Mouse (Mus musculus): ENCODE measurements around the gene Tox2. TPM values are rescaled to one million over a fixed set of nuclear protein-coding genes. Genes with fewer than 3 reads are reported as not detected.

The Tox2 gene
- total RNA-seq, 2 experiments from 2014 or later, result 19.1 to 21.1 TPM

DNA sequence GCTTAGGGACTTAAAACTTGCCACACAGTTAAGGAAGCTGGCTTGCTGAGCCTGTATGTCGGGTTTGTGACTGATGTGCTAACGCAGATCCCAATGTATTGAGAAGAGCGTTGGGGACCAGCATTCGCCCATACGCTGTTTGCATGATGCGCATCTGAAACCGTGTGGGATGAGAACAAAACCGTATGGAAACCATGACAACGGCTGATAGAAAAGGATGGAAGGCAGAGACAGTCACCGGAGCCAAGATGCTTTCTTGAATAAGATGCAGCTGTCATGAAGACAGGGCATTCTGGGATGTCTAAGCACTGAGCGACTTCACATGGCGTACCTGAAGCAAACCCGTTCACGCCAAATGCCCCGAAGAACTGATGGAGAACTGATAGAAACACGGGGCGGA lies 106.5 kb downstream of the Tox2 start:
- DNase-seq (ENCODE audit: low spot score in 2 of 2), result peak; percentile 24 to 60

DNA sequence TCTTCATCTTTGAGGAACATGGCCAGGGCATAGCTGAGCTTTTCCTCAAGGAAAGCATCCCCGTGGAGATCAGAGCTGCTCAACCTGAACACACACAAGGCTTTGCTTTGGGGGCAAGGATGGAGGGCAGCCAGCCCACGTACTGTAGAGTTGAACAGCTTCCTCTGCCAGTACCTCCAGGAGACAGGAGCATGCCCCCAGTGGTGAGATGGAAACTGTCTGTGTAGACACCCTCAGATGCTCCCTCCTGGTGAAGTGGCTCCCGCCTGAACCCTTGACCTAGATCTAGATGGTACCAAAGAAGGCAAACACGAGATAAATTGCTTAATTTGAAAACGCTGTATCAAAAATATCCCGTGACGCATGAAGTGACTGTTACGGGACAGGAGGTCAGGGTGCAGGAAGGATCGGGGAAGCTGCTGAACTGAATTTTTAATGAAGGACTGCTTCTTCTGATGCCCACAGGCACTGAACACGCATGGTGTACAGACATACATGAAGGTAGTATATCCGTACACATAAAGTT lies 107.3 kb downstream of the Tox2 start:
- no peak for DNase-seq (ENCODE audit: low spot score in 2 of 2)

DNA sequence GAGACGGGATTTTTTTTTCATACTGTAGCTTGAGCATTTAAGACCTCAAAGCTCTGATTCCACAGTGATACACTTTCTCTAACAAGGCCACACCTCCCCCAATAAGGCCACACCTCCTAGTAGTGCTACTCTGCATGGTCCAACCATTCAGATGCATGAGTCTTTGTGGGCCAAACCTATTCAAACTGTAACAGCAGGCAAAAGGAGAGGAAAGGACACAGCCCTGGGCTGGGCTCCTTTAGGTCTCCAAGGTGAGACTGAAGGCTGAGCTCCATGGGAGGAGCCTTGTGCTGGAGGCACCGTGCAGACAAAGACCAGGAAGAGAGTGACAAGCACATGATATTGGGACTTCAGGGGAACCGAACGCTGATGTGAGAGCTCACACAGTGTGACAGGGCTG lies 114.4 kb downstream of the Tox2 start:
- no peak for DNase-seq (ENCODE audit: low spot score in 2 of 2)

DNA sequence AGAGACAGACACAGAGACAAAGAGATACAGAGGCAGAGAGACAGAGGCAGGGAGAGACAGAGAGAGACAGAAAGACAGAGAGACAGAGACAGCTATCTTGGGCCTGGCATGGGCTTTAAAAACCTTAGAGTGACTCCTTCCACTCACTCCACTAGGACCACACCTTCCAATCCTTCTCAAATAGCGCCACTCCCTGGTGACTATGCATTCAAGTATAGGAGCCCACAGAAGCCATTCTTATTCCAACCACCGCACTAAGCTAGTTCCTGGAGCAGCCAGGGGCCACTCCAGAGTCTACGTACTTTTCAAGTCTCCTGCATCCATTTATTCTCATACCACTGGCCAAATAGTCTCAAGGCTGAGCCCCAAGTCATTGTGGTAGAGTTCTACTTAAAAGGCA lies 115.9 kb downstream of the Tox2 start:
- DNase-seq (ENCODE audit: low spot score in 2 of 2), result no peak

DNA sequence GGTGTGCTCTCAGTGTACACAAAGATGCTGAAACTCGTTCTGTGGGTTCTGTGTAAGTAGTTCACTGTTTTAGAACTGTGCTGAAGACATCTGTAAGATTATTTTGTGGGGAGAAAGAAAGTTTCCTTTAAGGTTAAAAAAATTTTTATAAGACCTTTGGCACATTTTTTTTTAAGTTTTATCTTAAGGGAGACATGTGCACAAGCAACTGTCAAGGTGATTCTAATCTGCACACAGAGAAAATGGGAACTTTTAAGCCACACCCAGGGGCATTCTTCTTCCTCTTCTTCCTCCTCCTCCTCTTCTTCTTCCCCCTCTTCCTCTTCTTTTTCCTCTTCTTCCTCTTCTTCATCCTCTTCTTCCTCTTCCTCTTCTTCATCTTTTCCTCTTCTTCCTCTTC lies 120.2 kb downstream of the Tox2 start:
- DNase-seq (ENCODE audit: low spot score in 2 of 2), result no peak

DNA sequence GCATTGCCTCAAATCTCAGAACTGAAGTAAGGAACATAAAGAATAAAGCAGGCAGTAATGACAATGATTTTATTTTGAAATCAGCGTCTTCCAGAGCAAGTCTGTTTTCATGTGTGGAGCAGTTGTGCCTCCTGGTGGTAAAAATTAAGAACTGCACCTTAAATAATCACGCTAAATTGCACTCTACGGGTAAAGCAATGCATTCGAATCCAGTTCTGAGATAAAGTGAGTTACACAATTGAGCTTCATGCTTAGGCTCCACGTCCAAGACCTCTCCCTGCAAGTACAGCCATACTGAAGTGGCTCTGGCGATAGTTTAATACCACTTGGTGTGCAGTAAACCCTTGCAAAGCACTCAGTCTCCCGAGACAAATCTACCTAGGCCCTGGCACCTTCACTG lies 127.8 kb downstream of the Tox2 start:
- peak; percentile 49 to 80 for DNase-seq (ENCODE audit: low spot score in 2 of 2)

DNA sequence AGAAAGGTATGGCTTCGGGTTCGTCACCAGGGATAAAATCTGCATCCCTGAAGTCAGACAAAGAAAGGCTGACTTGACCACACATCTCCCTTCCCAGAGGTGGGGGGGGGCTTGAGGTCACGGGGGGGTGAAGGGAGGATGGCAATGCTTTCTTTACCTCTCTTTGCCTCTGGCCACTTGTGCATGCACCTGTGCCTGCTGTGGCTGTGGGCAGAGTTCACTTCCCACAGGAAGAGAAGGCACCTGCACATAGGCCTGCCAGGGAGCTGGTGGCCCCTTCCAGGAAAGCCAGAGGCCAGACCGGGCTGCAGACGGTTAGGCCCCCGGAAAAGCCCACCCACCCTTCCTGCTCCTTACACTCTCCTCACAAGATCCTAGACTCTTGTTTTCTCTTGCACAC lies 128.5 kb downstream of the Tox2 start:
- DNase-seq (ENCODE audit: low spot score in 2 of 2), result no peak

DNA sequence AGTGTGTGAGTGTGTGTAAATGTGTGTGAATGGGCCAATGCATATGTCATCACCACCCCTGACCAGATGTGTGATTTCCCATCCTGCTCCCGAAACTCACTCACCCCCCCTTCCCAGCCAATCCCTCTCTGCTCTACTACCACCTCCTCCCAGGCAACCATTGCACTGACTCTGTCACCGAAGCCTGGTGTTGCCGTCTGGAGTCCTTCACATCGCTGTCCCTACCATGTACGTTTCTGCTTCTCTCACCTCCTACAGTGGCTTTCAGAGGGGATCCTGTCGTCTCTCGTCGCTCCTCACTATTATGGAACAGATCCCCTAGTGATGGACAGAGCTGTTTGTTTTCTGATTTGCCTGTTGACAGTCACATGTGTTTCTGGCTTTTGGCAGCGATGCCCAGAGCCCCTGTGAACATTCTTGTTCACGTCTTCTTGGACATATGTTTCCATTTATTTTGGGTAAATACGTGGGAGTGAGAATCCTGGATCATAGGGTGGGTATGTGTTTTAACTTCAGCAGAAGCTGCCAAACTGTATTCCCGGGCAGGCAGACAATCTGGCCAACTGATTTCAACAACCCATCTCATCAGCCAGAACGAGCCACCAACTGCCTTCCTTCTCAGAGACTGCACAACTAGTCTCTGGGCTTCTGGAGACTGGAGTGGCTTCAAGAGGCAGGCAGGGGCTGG lies 129.6 kb downstream of the Tox2 start:
- DNase-seq (ENCODE audit: low spot score in 2 of 2), result peak; percentile 25 to 72

DNA sequence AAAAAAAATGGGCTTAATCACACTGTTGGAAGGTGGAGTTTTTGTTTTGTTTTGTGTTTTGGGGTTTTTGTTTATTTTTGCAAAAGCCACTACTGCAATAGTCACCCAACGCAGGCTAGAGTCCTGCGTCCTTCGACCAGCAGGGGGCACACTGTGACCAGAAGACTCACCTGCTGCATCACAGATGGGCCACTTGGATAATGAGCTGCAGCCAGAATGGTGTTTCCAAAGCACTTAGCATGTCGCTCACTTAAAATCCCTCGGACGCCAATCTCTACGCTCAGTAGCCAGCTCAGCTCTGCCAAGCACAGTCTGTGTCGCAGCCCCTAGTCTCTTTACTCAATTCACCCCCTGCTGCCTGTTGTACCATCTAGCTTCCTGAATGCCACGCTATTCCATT lies 137.3 kb downstream of the Tox2 start:
- peak; percentile 61 to 74 for DNase-seq (ENCODE audit: low spot score in 2 of 2)

DNA sequence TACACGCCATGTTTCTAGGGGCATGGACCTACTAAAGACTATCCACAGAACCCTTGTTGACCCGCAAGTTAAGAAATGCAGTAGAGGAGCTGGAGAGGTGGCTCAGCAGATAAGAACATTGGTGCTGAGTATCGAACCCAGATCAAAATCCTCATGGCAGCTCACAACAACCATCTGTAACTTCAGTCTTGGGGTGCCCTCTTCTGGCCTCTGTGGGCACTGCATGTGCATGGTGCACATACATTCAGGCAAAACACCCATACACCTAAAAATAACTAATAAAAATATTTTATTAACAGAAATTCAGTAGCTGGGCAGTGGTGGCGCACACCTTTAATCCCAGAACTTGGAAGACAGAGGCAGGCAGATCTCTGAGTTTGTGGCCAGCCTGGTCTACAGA lies 140.7 kb downstream of the Tox2 start:
- no peak for DNase-seq (ENCODE audit: low spot score in 2 of 2)

DNA sequence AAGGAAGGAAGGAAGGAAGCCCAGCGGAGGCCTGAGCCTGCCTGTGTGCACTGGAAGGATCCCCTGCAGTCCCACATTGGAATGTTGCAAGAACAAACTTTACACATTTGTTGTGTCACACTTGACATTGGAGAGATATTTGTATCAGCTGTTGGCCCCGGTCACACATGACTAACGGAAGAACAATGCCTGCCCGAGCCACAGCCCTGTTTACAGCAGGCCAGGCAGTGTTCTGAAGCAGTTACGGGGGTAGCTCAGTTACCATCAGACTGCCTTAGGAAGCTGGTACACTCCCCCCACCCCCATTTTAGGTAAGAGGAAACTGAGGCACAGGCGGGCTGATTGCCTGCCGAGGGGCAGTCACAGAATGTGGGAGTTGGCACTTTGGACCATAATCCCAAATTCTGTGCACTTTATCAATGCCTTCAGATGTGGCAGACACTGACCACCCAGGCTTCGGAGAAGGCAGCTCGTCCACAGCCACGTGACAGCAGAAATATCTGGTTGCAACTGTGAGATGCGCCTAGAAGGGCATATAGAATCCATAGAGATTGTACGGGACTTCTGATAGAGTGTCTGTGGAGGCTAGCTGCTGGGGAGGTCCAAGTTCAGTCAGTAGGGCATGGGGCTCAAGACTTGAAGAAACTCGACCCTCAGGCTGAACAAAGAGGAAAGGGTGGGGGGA lies 142.2 kb downstream of the Tox2 start:
- DNase-seq (ENCODE audit: low spot score in 2 of 2), result no peak

DNA sequence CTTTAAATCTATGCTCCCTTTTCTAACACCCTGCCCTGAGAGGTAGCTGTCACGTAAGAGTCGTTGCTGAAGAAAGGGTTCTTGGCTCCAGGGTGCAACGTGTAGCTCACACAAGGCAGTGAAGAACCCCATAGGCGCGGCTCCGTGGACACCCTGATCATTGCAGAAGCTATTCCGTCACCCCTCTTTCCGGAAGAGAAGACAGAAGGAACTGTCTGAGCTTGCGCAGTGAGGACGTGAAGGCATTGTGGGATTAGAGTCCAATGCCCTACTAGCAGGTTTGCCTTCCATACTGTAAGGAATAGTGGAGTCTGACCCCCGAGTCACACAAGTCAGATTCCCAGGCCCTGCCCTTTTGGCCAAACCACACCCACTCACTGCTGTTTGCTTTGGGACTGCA lies 143.6 kb downstream of the Tox2 start:
- no peak for DNase-seq (ENCODE audit: low spot score in 2 of 2)

DNA sequence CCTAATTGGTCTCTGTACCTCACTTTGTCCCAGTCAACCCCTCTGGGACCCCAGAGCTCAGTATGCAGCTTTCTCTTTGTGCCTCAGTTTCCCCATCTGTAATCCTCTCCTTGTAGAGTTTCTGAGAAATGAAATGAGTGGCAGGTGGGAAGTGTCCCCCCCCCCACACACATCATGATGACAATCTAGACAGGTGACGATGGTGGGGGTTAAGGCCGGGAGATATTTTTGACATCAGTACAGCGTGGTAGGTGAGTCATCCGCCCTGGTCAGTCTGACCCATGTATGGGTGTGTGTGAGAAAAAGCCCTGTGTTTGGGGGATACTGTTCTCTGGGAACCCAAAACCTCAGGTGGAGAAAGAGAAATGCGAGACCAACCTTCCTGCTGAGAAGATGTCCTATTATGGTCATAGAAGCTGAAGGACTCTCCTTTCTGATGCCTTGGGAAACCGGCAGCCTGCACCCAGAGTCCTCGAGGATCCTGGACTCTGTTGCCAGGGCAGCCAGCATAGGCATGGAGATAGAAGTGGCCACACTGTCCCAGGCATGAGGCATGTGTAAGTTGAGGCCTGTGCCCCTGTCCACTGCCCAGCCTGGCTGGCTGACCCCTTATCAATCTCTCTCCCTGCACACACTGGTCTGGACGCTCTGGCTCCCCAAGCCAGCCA lies 144.7 kb downstream of the Tox2 start:
- DNase-seq (ENCODE audit: low spot score in 2 of 2), result no peak

DNA sequence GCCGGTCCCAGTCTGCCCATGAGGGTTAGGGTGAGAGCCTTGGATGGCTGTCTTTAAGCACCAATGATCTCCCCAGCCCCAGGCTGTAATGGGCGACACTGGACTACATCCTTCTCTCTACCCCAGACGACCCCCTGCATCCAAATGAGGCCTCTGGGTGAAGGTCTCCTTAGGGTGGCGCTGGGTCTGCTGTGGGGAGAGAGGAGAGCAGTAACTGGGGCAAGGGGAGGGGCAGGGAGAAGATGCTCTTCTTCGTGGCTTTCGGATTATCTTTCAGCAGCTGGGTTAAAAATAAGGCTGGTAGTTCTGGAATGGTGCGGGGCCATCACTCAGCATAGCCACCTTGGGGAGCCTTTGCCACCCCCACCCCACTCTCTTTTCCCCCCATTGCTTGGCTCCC lies 145.8 kb downstream of the Tox2 start:
- no peak for DNase-seq (ENCODE audit: low spot score in 2 of 2)

DNA sequence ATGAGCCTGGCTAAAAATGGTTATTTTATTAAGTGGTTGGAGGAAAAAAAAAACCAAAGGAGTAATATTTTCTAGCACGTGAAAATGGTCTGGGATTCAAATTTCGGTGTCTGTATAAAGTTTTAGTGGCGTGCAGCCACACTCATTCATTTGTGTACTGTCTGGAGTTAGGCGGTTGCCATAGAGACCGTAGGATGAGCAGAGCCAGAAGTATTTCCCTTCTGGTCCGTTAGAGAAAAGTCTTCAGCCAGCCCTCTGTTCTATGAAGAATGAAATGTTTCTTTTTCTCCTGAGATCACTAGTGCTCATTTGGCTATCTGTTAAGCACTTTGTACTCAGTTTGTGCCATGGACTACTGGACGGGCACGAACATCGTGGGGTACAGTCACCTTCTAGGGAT lies 146.5 kb downstream of the Tox2 start:
- DNase-seq (ENCODE audit: low spot score in 2 of 2), result peak; percentile 6 to 25

DNA sequence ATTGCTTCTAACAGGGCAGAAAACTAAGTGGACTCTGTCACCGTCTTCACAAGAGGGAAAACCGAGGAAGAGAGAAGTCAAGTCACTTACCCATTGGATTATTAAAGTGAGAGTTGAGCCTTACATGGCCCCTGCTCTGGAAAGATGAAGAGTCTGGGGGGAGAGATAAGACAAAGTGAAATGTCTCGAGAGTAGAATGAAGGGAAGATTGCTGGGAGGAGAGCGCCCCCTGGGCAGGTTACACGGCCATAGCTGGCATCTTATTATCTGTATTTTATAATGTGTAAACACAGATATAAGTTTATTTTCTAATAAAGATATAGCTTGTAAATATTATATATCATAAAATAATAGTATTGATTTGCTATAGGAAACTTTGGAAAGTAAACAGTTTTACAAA lies 147.5 kb downstream of the Tox2 start:
- DNase-seq (ENCODE audit: low spot score in 2 of 2), result no peak

DNA sequence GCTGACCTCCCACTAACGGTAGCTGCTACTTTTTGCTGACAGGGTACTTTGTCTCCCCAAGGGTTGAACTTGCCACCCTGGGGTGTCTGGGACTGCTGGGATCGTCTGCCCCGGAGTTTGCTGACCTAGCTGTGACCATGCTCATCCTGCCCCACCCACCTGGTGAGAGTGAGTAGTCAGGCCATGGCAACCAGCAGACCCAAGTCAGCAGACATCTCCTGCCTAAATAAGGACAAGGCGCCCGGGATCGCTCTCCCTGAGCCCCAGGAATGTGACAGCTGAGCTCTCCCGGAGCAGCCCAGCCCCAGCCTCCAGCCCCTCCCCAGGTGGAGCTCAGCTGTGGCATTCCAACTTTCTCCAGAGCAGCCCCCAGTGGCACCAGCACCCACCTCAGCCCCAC lies 150.8 kb downstream of the Tox2 start:
- no peak for DNase-seq (ENCODE audit: low spot score in 2 of 2)

DNA sequence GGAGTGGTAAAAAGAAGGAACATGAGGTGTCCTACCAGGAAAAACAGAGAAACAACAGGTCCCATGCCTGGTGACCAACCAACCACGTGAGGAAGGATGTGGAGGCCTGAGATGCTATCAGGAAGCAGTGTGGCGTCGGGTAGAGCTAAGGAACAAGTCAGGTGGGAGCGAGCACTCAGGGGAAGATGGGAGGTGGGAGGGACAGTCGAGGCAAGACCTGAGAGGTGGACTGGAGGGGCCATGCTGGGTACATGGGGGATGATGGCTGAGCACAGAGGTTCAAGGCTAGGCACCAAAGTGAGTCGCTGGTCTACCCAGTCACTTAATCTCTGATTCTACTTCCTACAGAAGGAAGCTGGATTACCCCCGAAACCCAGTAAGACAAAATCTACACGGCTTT lies 152.7 kb downstream of the Tox2 start:
- DNase-seq (ENCODE audit: low spot score in 2 of 2), result no peak

DNA sequence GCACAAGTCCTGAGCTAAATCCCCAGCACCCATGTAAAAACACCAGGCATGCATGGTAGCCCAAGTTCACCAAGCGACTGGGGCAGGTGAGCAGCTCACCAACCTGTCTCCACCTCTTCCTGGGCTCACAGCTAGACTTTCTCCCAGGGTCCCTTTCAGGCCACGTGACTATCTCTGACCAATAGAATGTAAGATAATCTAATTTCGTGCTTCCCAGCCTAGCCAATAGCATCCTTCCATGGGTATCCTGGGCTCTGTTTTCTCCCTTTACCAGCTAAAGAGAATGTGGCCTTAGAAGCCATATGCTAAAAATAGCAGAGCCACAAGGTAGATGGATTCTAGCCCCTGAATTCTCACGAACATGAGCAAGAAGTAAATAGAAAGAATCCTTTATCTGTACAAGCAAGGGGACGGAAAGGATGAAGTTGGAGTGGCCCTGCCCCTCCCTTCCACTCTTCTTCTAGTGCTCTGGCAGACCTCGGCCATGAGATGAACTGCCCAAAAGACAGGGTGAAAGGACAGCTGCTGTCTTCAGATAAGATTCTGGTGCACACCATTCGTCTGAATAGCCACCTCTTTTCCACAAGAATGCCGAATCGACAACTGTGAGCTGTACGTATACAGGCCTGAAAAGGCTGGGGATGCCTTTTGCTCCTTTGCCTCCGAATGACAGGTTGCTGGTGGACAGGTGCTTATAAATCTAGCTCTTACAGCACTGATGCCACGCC lies 153.4 kb downstream of the Tox2 start:
- no peak for DNase-seq (ENCODE audit: low spot score in 2 of 2)

DNA sequence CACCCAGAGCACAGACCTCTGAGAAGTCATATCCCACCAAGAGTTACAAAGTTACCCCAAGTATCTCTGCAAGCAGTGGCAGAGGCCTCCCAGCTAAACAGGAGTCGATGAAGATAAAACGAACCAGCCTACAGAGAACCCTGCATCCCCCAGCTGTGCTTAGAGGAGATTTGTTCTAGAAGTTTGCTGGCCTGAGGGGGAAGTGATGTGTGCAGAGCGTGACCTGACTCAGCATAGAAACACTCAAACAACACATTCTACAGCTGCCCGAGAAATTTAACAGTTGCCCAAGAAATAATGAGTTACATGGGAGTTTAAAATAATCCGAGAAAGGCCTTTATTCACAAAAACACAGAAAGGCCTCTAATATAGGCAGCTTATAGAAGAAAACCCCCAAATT lies 155.7 kb downstream of the Tox2 start:
- no peak for DNase-seq (ENCODE audit: low spot score in 2 of 2)

DNA sequence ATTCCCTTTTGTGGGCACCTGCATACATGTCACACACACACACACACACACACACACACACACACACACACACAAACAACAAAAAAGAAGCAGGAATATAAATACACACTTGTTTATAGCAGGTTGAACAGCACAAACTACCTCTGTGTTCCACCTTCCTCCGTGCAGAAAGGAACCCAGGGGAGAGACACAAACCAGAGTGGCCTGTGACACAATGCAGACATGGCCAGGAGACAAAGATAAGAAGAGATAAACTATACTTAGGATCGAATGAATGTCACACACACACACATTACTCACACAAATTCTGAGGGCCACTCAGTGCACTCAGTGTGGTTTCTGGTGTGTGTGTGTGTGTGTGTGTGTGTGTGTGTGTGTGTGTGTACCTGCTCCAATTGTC lies 156.3 kb downstream of the Tox2 start:
- no peak for DNase-seq (ENCODE audit: low spot score in 2 of 2)

Data from layer of hippocampus, postnatal 14 days (tissue).